Mouse (Mus musculus): Measurements from ENCODE around the gene Cd3eap.
A peak's percentile ranks its signal among the peaks of the same experiment; 100 is the strongest.

Gene Cd3eap

DNA sequence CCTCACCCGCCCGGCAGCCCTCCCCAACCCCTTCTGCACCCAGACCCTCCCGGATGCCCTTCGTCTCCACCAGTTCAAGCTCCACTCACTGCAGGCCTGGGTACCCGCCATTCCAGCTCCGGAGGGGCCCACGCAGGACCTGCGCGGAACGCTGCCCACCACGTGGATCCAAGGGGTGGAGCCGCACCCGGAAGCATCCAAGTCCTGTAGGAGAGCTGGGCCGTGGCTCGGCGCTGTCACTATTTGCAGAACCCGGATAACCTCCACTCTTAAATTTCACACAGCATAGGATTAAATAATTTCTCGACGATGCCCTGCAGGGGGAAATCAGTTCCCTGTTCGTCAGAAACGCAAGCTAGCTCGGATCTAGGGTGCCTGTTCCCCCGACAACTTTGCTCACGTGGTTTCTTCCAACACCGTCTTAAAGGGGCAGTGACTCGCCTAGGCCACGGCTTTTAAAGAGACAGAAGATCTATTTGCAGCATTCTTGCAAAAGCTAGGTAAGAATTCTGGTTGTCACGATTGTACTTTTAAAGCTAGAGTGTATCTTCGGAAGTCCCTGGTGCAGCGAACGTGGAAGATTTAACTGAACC, at the start of gene Cd3eap, which contains the start of gene Ppp1r13l:
TSS of gene Cd3eap (minus strand) at position 185 of the 593 bp plus-strand sequence.
TSS of gene Ppp1r13l (plus strand) at position 451 of the 593 bp plus-strand sequence.
- peak; percentile 82 to 85 for DNase-seq (ENCODE audit: low spot score in 2 of 2)

DNA sequence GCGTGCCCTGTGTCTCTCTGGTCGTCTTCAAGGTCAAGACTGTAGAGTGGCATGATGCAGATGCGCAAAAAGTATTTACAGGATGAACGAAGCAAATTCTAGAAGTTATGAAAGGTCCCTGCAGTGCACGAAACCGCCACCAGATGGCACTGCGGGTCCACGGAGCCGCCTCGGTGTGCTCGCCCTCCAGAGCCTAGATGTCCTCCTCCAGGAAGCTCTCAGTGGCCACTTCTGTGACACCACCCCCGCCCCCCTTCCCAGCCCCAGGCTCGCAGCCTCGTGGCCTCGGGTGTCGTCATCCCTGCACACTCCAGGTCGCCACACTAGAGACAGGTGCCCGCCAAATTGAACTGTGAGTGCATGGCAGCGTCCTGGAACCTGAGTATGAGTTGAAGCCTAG, 46.1 kb upstream of the Cd3eap start:
- peak; percentile 63 to 87 for DNase-seq (ENCODE audit: low spot score in 2 of 2)

DNA sequence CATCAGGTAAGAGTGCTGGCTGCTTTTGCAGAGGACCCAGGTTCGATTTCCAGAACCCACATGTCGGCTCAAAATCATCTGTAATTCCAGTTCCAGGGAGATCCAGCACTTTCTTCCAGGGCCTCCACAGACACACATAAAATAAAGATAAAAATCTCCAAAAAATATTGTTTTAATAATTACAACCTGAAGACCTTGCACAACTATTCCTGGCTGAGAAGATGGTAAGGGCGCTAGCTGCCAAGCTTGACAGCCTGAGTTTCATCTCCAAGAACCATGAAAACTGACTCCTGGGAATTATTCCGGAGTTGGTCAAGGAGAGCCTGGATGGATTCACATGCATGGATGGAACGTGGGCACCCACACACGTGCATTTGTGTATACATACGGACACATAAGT, 45.2 kb upstream of the Cd3eap start, which contains the start of gene Ckm:
TSS of gene Ckm (plus strand) at position 301 of the 400 bp plus-strand sequence.
- no peak for DNase-seq (ENCODE audit: low spot score in 2 of 2)

DNA sequence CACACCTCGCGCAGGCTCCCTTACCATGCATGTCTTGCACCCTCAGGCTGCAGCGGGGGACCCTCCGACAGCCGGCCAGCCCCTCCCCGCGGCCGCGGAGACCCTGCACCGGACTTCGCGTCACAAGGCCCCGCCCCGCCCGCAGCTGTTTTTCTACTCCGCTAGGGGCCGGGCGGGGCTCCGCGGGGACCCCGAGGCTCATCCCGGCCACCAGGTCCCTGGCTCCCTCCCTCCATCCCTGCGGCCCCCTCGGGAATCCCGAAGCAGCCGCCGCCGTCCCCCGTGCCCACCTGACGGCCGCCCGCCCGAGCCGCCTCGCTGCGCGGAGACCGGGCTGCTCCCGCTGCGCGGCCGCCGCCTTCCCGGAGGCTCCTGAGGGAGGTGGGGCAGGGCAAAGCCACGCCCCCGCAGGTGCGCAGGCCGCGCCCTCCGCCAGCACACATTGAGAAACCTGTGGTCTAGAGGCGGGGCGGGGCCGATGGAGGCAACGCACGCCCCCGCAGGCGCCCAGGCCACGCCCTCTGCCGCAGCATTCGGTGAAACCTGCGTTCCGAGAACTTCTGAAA, 44.5 kb upstream of the Cd3eap start, which contains the start of gene Klc3:
TSS of gene Klc3 (minus strand) at position 374 of the 566 bp plus-strand sequence.
- peak in 1 of 2 experiments; percentile 68 for DNase-seq (ENCODE audit: low spot score in 2 of 2)

- no peak for DNase-seq (ENCODE audit: low spot score in 2 of 2)
These were observed 43.3 kb upstream of the Cd3eap start for GRCm38 (mm10) chr7:19402535-19403112.

- no peak for DNase-seq (ENCODE audit: low spot score in 2 of 2)
These were observed 41.7 kb upstream of the Cd3eap start for GRCm38 (mm10) chr7:19400946-19401345.

GRCm38 (mm10) chr7:19399496-19400280, 40.4 kb upstream of the Cd3eap start:
- DNase-seq (ENCODE audit: low spot score in 2 of 2) = peak in 1 of 2 experiments; percentile 51

DNA sequence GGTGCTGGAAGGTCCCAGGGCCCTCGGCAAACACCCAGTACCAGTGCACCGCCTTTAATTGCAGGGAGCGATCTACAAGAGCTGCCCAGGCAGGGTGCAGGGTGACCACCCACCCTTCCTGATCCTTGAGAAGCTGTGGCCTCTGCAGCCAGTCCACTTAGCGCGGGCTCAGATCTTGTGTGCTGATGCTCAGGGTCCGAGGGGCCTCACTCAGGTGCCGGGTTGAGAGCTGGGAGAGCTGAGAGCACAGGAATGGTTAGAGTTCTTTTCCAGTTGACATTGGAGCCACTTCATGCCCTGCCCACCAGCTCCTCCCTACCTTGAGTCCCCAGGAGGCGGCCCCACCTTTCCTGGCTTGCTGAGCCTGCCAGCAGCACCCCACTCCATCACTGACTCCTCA, 35.2 kb upstream of the Cd3eap start:
- no peak for DNase-seq (ENCODE audit: low spot score in 2 of 2)

- no peak for DNase-seq (ENCODE audit: low spot score in 2 of 2)
These were observed 29.6 kb upstream of the Cd3eap start for GRCm38 (mm10) chr7:19388699-19389413.

GRCm38 (mm10) chr7:19383708-19384107, 24.4 kb upstream of the Cd3eap start:
- DNase-seq (ENCODE audit: low spot score in 2 of 2) = no peak

GRCm38 (mm10) chr7:19382166-19382541, 22.9 kb upstream of the Cd3eap start:
- DNase-seq (ENCODE audit: low spot score in 2 of 2) = no peak

DNA sequence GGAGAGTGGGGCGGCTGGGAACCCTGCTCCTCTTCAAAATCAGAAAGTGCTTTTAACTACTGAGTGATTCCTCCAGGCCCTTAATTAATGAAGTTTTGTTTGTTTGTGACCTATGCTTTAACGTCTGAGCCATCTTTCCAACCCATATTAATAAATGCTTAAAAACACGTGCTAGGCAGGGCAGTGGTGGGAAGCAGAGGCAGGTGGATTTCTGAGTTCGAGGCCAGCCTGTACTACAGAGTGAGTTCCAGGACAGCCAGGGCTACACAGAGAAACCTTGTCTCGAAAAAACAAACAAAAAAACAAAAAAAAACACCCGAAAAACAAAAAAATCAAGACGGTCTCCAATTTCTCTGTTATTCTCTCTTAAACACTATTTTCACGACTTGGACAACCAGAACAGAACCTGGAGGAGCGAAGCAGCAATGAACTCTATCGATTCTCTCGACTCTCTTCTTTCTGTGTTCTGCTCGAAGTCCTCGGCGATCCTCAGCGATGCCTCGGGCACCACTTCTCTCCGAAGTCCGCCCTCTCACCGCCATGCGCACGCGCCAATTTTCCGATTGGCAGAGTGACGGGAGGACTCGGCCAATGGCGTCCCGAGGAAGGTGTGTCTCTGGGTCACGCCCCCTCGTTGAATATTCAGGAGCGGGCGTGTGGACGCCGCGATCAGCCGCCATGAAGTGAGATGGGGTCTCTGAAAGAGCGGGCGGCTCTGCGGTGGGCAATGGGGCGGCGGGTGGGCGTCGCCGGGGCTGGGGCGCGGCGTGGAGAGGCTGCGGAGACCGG, 22.3 kb upstream of the Cd3eap start, which contains the start of gene Ercc2:
TSS of gene Ercc2 (plus strand) at position 634 of the 789 bp plus-strand sequence.
- DNase-seq (ENCODE audit: low spot score in 2 of 2) = peak; percentile 99

DNA sequence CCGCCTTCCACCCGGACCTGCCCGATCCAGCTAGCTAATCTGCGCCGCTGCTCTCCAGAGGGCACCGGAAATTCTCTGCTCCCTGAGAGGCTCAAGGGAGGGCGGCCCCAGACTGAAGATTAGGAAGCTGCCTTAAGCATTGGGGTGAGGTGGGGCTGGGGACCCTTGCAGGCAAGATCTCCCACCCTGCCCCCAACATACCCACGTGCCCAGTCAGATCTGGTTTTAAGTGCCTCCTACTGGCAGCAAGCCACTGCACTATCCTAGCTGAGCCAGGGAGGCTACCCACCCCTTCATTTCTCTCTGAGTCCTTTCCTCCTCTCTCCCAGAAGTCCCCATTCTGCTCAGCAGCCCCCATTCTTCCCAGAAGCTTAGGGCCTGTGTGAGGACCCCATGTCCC, 18.8 kb upstream of the Cd3eap start:
- DNase-seq (ENCODE audit: low spot score in 2 of 2) = no peak

DNA sequence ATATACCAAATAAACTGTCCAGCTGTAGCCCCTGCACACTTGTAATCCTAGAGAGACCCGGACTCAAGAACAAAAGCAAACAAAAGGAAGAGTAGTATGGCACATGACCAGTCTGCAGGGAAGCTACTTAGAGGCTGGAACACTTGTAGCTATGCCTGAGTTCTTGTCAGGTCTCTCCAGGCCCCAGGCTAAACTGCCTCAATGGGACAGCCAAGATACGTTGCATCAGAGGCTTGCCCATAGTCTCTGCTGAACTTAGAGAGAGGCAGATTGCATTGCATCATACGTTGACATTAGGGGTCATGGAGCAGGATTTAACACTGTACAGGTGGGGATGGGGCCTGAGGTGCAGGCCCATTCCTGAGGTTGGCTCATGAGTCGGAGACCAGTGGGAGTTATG, 16.7 kb upstream of the Cd3eap start:
- DNase-seq (ENCODE audit: low spot score in 2 of 2) = no peak

GRCm38 (mm10) chr7:19375368-19375767, 16.1 kb upstream of the Cd3eap start:
- no peak for DNase-seq (ENCODE audit: low spot score in 2 of 2)

DNA sequence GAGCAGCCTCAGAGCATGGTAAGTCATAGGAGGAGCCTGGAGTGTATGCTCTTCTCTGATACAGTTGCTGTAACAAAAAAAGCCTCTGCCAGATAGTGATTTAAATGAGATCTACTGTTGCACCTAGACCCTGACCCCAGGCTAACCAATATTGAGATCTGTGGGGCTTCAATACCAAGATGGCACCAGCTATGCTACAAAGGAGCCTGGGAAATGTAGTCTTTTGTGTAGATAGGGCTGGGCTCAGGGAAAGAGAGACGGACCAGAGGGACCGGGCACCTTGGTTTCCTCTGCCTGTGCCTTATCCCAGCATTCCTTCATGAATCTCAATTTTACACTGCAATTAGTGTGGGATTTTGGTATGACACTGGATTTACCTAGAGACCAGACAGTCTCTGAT, 14.1 kb upstream of the Cd3eap start:
- no peak for DNase-seq (ENCODE audit: low spot score in 2 of 2)

DNA sequence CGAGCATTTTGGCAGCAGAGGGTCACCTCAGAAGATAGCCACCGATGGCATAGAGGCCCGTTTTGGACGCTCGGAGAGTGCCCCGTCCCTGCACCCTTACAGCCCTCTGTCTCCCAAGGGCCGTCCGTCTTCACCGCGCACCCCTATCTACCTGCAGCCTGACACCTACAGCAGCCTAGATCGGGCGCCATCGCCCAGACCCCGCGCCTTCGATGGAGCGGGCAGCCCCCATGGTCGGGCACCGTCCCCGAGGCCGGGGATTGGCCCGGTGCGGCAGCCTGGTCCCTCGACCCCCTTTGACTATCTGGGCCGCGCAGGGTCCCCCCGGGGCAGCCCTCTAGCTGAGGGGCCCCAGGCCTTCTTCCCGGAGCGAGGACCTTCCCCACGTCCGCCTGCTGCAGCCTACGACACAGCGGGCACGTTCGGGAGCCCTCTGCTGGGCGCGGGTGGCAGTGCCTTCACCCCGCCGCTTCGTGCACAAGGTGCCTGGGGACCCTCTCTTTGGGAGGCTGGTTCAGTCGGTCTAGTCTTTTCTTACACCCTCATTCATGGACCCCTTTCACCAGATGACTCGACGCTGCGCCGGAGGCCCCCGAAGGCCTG, 10.6 kb upstream of the Cd3eap start:
- peak in 1 of 2 experiments; percentile 74 for DNase-seq (ENCODE audit: low spot score in 2 of 2)

DNA sequence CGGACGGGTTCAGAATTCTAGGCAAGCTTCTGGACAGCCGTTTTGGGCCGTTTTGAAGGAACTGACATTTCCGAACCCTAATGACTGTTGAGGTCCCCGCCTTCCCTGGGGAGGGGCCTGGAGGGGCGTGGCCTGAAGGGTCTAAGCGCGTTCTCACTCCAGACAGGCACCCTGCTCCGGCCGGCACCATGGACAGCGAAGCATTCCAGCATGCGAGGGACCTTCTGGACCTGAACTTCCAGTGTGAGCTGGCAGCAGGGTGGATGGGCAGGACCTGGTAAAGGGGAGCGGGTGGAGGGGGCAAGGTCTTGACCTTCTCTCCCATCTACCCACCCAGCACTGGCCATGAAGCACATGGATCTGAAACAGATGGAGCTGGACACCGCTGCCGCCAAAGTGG, 9.1 kb upstream of the Cd3eap start:
- no peak for DNase-seq (ENCODE audit: low spot score in 2 of 2)

DNA sequence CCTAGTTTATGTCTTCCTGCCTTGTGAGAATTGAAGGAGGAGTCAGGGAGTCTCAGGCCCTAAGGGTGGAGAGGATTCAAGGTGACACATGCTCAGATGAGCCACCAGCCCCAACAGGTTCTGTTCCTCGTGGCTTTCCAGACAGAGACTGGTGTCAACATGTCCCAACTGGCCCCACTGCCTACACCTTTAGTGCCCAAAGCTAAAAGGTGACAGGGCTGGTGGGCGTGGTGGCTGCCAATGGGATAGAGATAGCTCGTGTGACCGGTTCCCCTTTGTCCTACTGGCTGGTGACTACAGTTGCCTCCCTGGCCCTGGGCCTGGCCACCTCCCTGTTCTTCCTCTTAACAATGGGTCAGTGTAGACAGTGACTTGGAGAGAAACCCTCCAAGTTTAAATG, 6.1 kb upstream of the Cd3eap start:
- DNase-seq (ENCODE audit: low spot score in 2 of 2) = peak in 1 of 2 experiments; percentile 45

DNA sequence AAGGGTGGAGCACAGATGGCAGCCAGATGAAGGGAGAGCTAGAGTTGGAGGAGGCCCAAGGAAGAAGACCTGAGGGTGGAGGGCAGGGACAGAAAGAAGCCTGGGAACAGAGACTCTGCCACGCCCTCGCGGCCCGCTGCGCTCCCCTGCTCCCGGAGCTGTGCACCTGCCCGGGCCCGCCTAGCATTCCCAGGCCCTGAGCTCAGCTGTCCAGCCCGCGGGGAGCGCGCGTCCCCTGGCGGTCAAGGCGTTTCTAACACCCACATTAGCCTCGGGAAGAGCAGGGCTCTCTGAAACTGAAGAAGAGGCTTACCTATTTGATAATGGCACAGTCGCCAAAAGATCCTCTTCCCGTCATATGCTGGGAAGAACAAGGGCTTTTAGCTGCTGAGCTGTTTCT, 4.6 kb upstream of the Cd3eap start:
- peak; percentile 73 to 79 for DNase-seq (ENCODE audit: low spot score in 2 of 2)

All from urinary bladder, postnatal 4 days (tissue).